Mouse (Mus musculus): ENCODE measurements around the gene Abhd17c. TPM values are rescaled to one million over a fixed set of nuclear protein-coding genes. Genes with fewer than 3 reads are reported as not detected.
A peak's percentile ranks its signal among the peaks of the same experiment; 100 is the strongest.

Gene Abhd17c
- polyA plus RNA-seq, 1 experiment, result 29.2 TPM

DNA sequence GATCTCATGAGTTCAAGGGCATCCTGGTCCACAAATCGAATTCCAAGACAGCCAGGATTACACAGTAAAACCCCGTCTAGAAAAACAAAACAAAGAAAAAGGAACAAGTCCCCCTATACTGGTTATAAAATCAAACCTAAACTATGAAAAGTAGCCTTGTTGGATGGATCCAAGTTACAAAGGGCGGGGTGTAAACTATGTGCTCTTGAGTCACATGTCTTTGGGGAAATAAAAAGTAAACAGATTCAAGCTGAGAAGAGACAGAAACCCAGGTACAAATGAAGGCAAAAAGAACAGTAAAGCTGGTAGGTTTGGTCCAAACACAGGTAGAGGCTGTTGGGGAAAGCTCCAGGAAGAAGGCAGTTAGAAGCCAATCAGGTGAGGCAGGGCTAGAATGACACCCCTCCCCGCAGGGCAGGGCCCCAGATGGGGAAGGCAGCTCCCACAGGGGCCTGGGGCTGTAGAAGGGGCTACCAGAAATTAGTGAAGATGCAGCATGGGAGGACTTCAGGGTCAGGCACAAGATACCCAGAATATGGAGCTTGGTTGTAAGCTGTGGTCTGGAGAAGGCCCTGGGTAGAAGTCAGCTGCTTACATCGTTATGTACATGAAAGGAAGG lies 31.4 kb downstream of the Abhd17c start:
- TF ChIP-seq CTCF (IDR thresholded peaks at IDR 0.05; ENCODE audit: control insufficient read depth, insufficient read depth, low read length) (no peak), POLR2A (IDR thresholded peaks at IDR 0.05; ENCODE audit: borderline replicate concordance, control insufficient read depth, low read depth, low read length) (no peak)
- H3K4me3 ChIP-seq (replicated peaks; ENCODE audit: control insufficient read depth, low read depth, low read length), result no peak overlapping the region
- WGBS, result 47% methylated on average over 5 of the region's 5 CpGs
- peak overlapping the region; percentile 52 for H3K27ac ChIP-seq (ENCODE audit: control insufficient read depth, insufficient read depth, low read depth, low read length, poor library complexity)
- H3K4me1 ChIP-seq (ENCODE audit: control insufficient read depth, insufficient read depth, low read length), result peaks cover 3% of the 10 kb centered on the region; the same call in 1 of the 2 replicates

DNA sequence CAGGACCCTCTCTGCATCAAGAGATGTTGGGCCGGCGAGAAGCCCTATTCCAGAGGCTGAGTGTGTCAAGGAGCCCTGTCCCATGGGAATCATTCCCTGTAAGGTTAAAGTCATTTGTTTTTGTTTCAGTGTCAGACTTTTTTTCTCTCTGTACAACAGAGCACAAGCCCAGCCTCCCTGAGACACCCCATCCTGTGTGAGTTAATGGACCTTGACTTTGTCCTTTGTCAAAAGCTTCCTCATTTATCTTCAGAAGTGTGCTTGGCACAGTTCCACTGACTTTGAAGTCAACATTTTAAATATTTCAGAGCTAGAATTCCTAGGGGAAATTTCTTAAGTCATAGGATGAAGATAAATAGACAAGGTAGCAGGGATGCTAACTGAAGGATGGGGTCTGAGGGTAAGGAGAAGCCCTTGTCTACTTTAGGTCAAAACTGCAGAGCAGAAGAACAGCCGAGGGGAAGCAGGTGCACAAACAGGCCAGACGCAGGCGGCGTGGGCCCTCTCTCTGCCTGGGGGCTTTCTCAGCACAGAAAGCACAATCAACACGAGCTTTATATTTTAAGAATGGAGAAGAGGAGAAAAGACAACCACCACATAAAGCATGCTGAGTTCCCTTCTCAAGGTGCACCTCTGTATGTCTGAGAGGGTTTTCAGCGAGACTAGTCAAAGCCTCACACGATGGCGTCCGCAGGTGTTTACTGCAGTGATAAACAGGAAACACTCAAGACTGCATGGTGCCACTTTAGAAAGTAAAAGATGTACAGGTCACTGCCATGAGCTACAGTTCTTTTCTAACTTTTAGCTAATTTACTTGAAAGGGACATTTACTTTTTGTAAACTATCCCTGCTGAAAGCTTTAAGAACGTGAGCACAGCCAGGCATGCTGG lies 32.2 kb downstream of the Abhd17c start:
- TF ChIP-seq CTCF (IDR thresholded peaks at IDR 0.05; ENCODE audit: control insufficient read depth, insufficient read depth, low read length) (no peak), POLR2A (IDR thresholded peaks at IDR 0.05; ENCODE audit: borderline replicate concordance, control insufficient read depth, low read depth, low read length) (no peak)
- Histone ChIP-seq H3K27ac (ENCODE audit: control insufficient read depth, insufficient read depth, low read depth, low read length, poor library complexity) (peak overlapping the region; percentile 77), H3K4me3 (replicated peaks; ENCODE audit: control insufficient read depth, low read depth, low read length) (no peak overlapping the region), H3K4me1 (ENCODE audit: control insufficient read depth, insufficient read depth, low read length) (peaks cover 3% of the 10 kb centered on the region; the same call in 1 of the 2 replicates)
- 57% methylated on average over 12 of the region's 12 CpGs for WGBS

- TF ChIP-seq CTCF (IDR thresholded peaks at IDR 0.05; ENCODE audit: control insufficient read depth, insufficient read depth, low read length) (no peak), POLR2A (IDR thresholded peaks at IDR 0.05; ENCODE audit: borderline replicate concordance, control insufficient read depth, low read depth, low read length) (no peak)
- 73% methylated on average over 6 of the region's 6 CpGs for WGBS
These were observed 34.1 kb downstream of the Abhd17c start for GRCm38 (mm10) chr7:84117543-84118122.

GRCm38 (mm10) chr7:84116621-84117542 lies 34.8 kb downstream of the Abhd17c start:
- no peak for TF ChIP-seq POLR2A (IDR thresholded peaks at IDR 0.05; ENCODE audit: borderline replicate concordance, control insufficient read depth, low read depth, low read length)
- no peak for TF ChIP-seq CTCF (IDR thresholded peaks at IDR 0.05; ENCODE audit: control insufficient read depth, insufficient read depth, low read length)
- Histone ChIP-seq H3K27ac (ENCODE audit: control insufficient read depth, insufficient read depth, low read depth, low read length, poor library complexity) (no peak overlapping the region), H3K4me1 (ENCODE audit: control insufficient read depth, insufficient read depth, low read length) (peaks cover 3% of the 10 kb centered on the region; the same call in 1 of the 2 replicates), H3K4me3 (replicated peaks; ENCODE audit: control insufficient read depth, low read depth, low read length) (no peak overlapping the region)
- 77% methylated on average over 7 of the region's 7 CpGs for WGBS

More at GRCm38 (mm10) chr7:84117543-84118122, 34.1 kb downstream of the Abhd17c start:
- no peak overlapping the region for H3K4me3 ChIP-seq (replicated peaks; ENCODE audit: control insufficient read depth, low read depth, low read length)
- peaks cover 3% of the 10 kb centered on the region; the same call in 1 of the 2 replicates for H3K4me1 ChIP-seq (ENCODE audit: control insufficient read depth, insufficient read depth, low read length)
- no peak overlapping the region for H3K27ac ChIP-seq (ENCODE audit: control insufficient read depth, insufficient read depth, low read depth, low read length, poor library complexity)

DNA sequence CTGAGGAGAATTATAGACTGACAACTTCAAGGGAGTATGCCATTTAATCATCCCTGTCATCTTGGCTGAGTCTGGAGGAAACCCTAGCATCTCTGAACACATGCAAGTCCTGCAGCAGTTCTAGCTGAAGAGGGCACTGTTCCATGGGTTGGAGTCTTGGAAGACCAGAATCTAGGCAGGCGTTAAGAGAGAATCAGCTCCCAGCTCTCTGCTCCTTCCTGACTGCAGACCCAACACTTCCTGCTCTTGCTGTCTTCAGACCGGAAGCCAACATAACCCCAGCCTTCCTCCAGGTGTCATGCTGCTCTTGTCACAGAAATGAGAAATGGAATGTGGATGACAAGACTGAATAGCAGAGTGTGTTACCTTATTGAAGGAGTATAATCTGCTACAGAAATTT lies 36.3 kb downstream of the Abhd17c start:
- peaks cover 3% of the 10 kb centered on the region; the same call in 1 of the 2 replicates for H3K4me1 ChIP-seq (ENCODE audit: control insufficient read depth, insufficient read depth, low read length)
- no peak overlapping the region for H3K27ac ChIP-seq (ENCODE audit: control insufficient read depth, insufficient read depth, low read depth, low read length, poor library complexity)
- WGBS, result 9% methylated on average over 2 of the region's 2 CpGs
- TF ChIP-seq CTCF (IDR thresholded peaks at IDR 0.05; ENCODE audit: control insufficient read depth, insufficient read depth, low read length) (peak; percentile 20; the same call in 1 of the 2 replicates), POLR2A (IDR thresholded peaks at IDR 0.05; ENCODE audit: borderline replicate concordance, control insufficient read depth, low read depth, low read length) (no peak)
- no peak overlapping the region for H3K4me3 ChIP-seq (replicated peaks; ENCODE audit: control insufficient read depth, low read depth, low read length)

GRCm38 (mm10) chr7:84114775-84115174 lies 36.9 kb downstream of the Abhd17c start:
- H3K4me3 ChIP-seq (replicated peaks; ENCODE audit: control insufficient read depth, low read depth, low read length), result no peak overlapping the region
- WGBS, result 84% methylated on average over 3 of the region's 3 CpGs
- peaks cover 3% of the 10 kb centered on the region; the same call in 1 of the 2 replicates for H3K4me1 ChIP-seq (ENCODE audit: control insufficient read depth, insufficient read depth, low read length)
- TF ChIP-seq POLR2A (IDR thresholded peaks at IDR 0.05; ENCODE audit: borderline replicate concordance, control insufficient read depth, low read depth, low read length), result no peak
- H3K27ac ChIP-seq (ENCODE audit: control insufficient read depth, insufficient read depth, low read depth, low read length, poor library complexity), result no peak overlapping the region

DNA sequence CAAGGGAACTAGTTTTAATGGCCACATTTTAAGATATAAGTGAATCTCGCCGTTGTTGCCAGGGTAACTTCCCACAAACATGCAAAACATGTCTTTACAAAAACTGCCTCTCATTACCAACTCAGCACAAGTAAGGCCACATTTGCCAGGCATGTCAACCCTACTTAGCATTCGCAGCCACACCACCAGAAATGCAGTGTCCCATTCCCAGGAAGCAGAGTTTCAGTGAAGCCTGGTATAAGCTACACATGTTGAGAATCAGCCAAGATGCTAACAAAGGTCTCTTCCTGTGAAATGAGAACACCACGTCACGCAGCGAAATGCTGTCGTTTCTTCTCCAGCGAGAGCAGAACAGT lies 38.7 kb downstream of the Abhd17c start:
- WGBS, result 81% methylated on average over 8 of the region's 8 CpGs

More for the DNA sequence above, 38.7 kb downstream of the Abhd17c start:
- TF ChIP-seq POLR2A (IDR thresholded peaks at IDR 0.05; ENCODE audit: borderline replicate concordance, control insufficient read depth, low read depth, low read length) (no peak), CTCF (IDR thresholded peaks at IDR 0.05; ENCODE audit: control insufficient read depth, insufficient read depth, low read length) (no peak)
- Histone ChIP-seq H3K27ac (ENCODE audit: control insufficient read depth, insufficient read depth, low read depth, low read length, poor library complexity) (no peak overlapping the region), H3K4me3 (replicated peaks; ENCODE audit: control insufficient read depth, low read depth, low read length) (no peak overlapping the region), H3K4me1 (ENCODE audit: control insufficient read depth, insufficient read depth, low read length) (peaks cover 3% of the 10 kb centered on the region; the same call in 1 of the 2 replicates)

Measured in bone marrow, adult 2 months (tissue).